Mouse (Mus musculus) embryonic facial prominence, embryonic 10.5 days (tissue): ENCODE measurements at regions not wholly inside any gene's neighbourhood (a gene's known extent, or its start where the extent isn't known, plus 50 kb on each side); places are given as distances from the start of the nearest gene placed in this dataset.

ENCODE experiments used
- DNase-seq: peaks from one replicate; pipeline ENCODE4 v3.0.0-alpha.2; 2017; ENCODE audit warnings: low spot score
- H3K27ac ChIP-seq: fragments of 300-500 bp; sonication (generic); replicated peaks from 2 replicates; pipeline ENCODE4 v1.5.1; 2016; ENCODE audit warnings: mild to moderate bottlenecking
- H3K27me3 ChIP-seq: fragments of 300-500 bp; sonication (generic); replicated peaks from 2 replicates; pipeline ENCODE4 v1.6.1; 2016; ENCODE audit warnings: low read depth, mild to moderate bottlenecking; ENCODE audit not compliant: poor library complexity, severe bottlenecking
- H3K36me3 ChIP-seq: fragments of 300-500 bp; sonication (generic); replicated peaks from 2 replicates; pipeline ENCODE4 v1.6.1; 2016; ENCODE audit warnings: mild to moderate bottlenecking, moderate library complexity
- H3K4me1 ChIP-seq: fragments of 300-500 bp; sonication (generic); 2 replicates; pipeline ENCODE4 v1.6.1; 2016
- H3K4me3 ChIP-seq: fragments of 300-500 bp; sonication (generic); 2 replicates; pipeline ENCODE4 v1.5.1; 2016; ENCODE audit warnings: mild to moderate bottlenecking, moderate library complexity
- H3K9me3 ChIP-seq: fragments of 300-500 bp; sonication (generic); 2 replicates; pipeline ENCODE4 v1.6.1; 2016; ENCODE audit warnings: mild to moderate bottlenecking
- WGBS: fragments of 180-500 bp; shearing (Covaris S2); methylation state at CpG from one replicate; pipeline ENCODE4 v1.1.7; 2016; 5-methylcytosine and 5-hydroxymethylcytosine counted together

- Histone ChIP-seq H3K4me1 (no peaks in the 10 kb centered on the region), H3K36me3 (no peaks in the 10 kb centered on the region), H3K9me3 (no peaks in the 10 kb centered on the region), H3K27me3 (peaks cover 87% of the 10 kb centered on the region), H3K27ac (no peak overlapping the region), H3K4me3 (no peak overlapping the region)
- no peak for DNase-seq
- WGBS, result 79% methylated on average over 2 of the region's 2 CpGs
Observed at GRCm38 (mm10) chrX:161653106-161653505, 63.8 kb upstream of the Rai2 start.

- DNase-seq, result no peak
- Histone ChIP-seq H3K36me3 (no peaks in the 10 kb centered on the region), H3K4me3 (no peak overlapping the region), H3K27ac (no peak overlapping the region), H3K9me3 (no peaks in the 10 kb centered on the region), H3K27me3 (peaks cover 74% of the 10 kb centered on the region), H3K4me1 (no peaks in the 10 kb centered on the region)
- 83% methylated on average over 3 of the region's 3 CpGs for WGBS
Observed at GRCm38 (mm10) chrX:161660106-161660505, 56.8 kb upstream of the Rai2 start.

GRCm38 (mm10) chrX:161661936-161662335 lies 54.9 kb upstream of the Rai2 start:
- H3K9me3 ChIP-seq, result no peaks in the 10 kb centered on the region
- no peaks in the 10 kb centered on the region for H3K36me3 ChIP-seq
- peaks cover 72% of the 10 kb centered on the region for H3K27me3 ChIP-seq
- H3K4me1 ChIP-seq, result no peaks in the 10 kb centered on the region
- H3K27ac ChIP-seq, result no peak overlapping the region
- H3K4me3 ChIP-seq, result no peak overlapping the region
- 82% methylated on average over 2 of the region's 2 CpGs for WGBS
- DNase-seq, result no peak
